Mouse (Mus musculus): ENCODE measurements around the gene Mdfi.
A peak's percentile ranks its signal among the peaks of the same experiment; 100 is the strongest.

Mdfi gene

DNA sequence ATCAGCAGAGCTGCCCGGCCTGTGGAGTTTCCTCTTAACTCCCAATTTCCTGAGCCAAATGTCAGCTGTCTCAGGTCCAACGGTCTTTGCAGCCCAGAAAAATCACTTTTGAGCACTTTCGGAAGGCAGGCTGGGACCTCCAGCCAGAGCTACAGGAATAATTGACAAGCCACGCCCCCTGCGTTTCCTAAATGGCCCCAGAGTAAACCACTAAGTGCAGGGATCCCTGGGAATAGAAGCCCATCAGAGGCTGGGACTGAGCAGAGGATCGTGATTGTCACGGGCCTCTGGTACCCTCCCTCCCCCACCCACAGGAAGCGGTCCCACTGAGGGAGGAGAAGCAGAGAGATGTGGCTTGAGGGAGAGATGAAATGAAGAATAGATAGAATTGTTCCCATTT lies 31.7 kb downstream of the Mdfi start:
- DNase-seq (ENCODE audit: low spot score in 2 of 2): no peak

GRCm38 (mm10) chr17:47797383-47797782 lies 37.1 kb downstream of the Mdfi start:
- no peak for DNase-seq (ENCODE audit: low spot score in 2 of 2)

DNA sequence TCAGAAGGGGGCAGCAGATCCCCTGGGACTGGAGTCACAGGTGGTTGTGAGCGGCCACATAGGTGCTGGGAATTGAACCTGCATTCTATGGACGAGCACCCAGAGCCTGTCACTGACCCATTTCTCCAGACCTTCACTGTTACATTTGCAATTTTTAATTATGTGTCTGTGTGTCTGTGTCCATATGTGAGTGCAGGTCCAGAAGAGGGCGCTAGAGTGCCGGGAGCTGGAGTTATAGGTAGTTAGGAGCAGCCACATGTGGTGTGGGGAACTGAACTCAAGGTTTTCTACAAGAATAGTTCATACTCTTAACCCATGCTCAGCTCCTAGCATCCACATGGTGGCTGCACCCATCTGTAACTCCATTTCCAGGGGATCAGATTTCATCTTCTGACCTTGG lies 37.5 kb downstream of the Mdfi start:
- DNase-seq (ENCODE audit: low spot score in 2 of 2): peak in 1 of 2 experiments; percentile 56

GRCm38 (mm10) chr17:47796156-47796816 lies 38.2 kb downstream of the Mdfi start:
- no peak for DNase-seq (ENCODE audit: low spot score in 2 of 2)

DNA sequence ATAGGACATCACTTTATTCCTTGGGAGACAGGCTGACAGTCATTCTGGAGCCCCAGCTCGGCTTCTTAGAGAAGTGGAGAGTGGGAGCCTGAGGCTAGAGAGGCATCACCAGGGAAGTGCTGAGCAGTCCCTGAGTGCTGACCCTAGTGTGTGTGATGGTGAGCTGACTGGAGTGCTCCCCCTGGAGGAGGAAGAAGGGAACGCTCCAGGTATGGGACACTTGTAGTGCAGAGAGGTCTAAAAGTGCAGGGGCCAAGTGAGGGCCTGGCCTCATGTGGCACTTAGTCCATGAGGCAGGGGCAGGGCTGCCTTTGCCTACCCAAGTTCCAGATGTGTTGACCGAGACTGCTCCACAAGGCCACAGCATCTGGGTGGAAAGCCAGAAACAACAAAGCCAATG lies 39.0 kb downstream of the Mdfi start:
- DNase-seq (ENCODE audit: low spot score in 2 of 2): peak; percentile 48 to 77

GRCm38 (mm10) chr17:47793377-47793776 lies 41.1 kb downstream of the Mdfi start:
- peak; percentile 71 to 86 for DNase-seq (ENCODE audit: low spot score in 2 of 2)

- peak; percentile 46 to 72 for DNase-seq (ENCODE audit: low spot score in 2 of 2)
These were observed 42.2 kb downstream of the Mdfi start for GRCm38 (mm10) chr17:47792098-47792863.

GRCm38 (mm10) chr17:47788996-47789395 lies 45.5 kb downstream of the Mdfi start:
- DNase-seq (ENCODE audit: low spot score in 2 of 2): no peak

DNA sequence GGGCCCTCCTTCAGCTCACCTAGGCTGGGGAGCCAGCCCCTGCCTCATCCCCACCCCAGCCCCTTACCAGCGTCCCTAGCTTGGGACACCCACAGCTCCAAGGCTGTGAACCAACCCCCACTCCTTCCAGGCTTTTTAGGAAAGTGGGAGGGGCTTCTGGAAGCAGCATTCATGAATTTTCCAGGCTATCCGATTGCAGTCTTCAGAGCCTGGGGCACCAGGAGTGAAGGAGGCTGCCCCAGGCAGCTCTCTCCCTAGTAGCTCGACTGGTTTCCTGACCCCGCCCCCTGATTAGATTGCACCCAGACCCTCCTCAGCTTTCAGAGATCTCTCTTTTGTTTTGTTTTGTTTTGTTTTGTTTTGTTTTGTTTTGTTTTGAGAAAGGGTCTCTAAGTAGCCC lies 46.2 kb downstream of the Mdfi start:
- DNase-seq (ENCODE audit: low spot score in 2 of 2): no peak

DNA sequence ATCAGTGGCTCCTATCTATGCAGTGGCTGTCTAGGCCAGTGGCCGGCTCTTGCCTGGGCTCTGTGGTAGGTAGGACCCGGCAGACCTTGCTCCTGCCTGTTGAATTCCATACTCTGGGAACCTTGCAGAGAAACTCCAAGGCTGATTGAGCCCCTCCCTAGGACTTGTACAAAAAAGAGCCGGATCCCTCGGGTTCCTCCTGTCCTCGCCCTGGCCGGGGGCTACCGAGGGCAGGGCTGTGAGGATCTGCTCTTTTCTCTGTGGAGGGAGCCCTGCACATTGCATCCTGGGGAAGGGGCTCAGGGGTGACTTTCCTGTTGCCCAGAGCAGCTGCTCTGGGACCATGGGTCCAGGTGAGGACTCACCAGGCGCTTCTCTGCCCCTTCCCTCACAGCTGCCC lies 46.9 kb downstream of the Mdfi start:
- no peak for DNase-seq (ENCODE audit: low spot score in 2 of 2)

- DNase-seq (ENCODE audit: low spot score in 2 of 2): no peak
These were observed 50.1 kb downstream of the Mdfi start for GRCm38 (mm10) chr17:47784411-47784810.

DNA sequence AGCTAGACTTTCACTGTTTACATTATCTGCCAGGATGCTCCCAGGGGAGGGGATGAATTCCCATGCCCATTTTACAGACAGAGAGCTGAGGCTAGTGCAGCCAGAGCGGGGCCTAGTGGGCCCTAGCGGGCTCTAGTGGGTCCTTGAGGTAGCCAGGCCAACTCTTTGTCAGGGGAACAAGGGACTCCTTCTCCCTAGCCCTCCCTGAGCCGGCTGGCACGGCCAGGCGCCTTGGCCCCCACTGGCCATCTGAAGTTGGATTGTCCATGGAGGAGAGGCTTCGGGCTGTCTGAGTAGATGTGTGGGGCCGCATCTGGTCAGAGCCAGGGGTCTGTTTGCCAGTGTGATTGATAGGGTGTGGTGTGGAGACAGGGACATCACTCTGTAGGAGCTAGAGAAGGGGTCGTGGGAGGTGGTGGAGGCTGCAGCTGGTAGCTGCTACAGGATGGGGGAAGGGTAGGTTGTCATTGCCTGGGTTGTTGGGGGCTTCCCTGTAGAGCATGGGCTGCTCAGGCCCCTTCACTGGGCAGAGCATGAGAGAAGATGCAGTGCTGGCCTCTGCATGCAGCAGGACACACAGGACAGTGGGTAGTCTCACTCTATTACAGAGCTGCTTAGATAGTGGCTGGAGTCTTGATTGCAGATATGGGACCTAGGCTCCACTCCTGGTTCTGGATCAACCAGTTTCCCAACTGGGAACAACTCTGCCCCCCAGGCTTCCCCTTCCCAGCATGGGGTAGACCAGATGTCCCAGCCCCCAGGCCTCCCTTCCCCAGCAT lies 50.9 kb downstream of the Mdfi start:
- no peak for DNase-seq (ENCODE audit: low spot score in 2 of 2)

- DNase-seq (ENCODE audit: low spot score in 2 of 2): no peak
These were observed 52.0 kb downstream of the Mdfi start for GRCm38 (mm10) chr17:47782486-47782885.

- no peak for DNase-seq (ENCODE audit: low spot score in 2 of 2)
These were observed 54.0 kb downstream of the Mdfi start for GRCm38 (mm10) chr17:47780470-47780869.

DNA sequence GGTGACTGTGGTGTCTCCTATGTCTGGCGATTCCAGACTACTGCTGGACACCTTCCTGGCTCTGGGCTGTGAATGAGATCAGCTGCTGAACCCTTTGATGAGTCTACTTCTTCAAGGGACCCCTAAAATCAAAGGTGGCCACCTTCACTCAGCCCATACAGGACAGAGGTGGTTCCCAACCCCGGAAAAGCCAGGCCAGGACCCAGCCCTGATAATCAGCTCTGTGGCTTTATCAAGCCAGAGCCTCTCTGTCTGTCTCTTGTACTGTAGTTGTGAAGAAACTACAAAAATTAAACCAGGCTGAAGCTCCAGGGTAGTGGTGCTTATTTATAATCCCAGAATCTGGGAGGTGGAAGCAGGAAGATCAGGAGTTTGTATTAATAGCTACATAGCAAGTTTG lies 57.4 kb downstream of the Mdfi start:
- no peak for DNase-seq (ENCODE audit: low spot score in 2 of 2)

DNA sequence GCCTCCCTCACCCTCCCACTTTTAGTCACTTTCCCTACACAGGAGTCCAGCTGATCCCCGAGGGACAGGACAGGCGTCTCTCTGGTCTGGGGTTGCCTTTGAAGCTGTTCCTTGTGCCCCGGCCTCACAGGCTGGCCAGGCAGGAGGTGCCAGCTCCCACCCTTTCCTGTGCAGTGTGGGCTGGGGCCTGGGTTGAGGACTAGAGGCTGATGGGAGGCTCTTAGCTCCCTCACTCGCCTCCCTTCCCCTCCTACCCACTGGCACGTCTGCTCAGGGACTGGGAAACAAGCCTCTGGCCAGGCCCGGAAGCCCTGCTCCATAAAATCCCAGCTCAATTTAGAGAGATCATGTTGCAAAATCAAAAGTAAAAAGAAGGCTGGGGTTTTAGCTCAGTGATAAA lies 60.9 kb downstream of the Mdfi start:
- no peak for DNase-seq (ENCODE audit: low spot score in 2 of 2)

DNA sequence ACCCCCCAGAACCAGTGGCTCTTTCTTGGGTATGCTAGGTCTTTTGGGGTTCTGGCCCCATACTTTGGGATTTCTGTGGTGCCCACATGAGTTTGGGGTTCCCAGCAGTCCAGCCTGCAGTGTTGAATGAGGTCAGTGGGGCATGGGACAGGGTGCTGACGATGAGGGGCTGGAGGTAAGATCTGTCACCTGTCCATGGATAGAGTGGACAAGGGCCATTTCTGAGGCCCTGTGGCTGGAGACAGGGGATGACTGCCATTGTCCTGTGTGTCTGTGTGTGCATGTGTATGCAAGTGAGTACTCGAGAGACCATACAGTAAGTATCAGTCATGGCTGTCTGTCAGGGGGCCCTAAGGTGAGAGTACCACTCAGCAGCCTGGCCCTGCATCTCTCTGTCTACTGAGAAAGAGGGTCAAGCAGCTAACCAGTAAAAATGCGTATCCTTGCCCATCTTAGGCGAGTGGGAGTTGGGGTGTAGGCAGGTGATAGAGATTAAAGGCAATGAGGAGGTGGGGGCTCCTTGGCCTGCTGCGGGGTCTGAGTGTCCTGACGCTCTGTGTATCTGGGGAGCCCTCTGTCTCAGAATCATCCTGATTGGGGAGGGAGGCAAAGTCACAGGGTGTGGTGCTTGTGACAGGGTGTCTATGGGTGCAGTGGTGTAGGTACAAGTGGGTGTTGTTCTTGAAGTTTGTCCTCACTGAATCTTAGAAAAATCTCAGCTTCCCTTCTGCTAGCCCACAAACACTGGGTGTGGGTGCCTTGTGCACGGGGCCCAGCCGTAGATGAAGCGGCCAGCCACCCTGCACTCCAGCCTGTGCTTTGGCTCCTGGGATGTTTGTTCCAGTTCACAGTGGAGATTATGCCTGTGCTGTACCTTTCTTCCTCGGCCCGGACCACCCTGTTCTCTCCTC lies 64.8 kb downstream of the Mdfi start:
- peak in 1 of 2 experiments; percentile 30 for DNase-seq (ENCODE audit: low spot score in 2 of 2)

- peak; percentile 59 to 83 for DNase-seq (ENCODE audit: low spot score in 2 of 2)
These were observed 65.7 kb downstream of the Mdfi start for GRCm38 (mm10) chr17:47768707-47769276.

DNA sequence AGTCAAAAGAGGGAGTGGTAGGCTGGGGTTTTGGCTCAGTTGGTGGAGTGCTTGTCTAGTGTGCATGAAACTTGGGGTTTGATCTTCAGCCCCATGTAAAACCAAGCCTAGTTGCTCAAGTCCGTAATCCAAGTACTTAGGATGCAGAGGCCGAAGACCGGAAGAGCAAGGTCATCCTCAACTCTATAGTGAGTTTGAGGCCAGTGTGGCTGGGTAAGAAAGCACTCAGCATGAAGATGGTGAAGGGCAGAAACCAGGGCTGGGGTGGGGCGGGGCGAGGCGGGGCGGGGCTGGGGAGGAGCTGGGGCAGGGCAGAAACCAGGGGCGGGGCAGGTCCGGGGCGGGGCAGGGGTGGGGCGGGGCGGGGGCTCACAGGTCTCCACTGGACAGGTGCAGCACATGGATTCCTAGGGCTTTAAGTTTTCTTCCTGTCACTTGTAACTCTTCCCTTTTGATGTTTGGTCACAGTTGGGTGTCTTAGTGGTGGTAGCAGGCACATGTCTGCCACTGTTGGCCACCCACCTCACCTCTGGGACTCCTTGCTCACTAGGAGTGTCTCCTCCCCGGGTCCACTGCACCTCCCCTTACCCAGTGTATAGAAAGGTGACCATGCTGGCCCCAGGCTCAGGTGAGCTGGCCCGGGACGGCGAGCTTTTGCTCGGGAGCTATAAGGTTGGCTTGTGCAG lies 66.9 kb downstream of the Mdfi start:
- DNase-seq (ENCODE audit: low spot score in 2 of 2): peak in 1 of 2 experiments; percentile 34

DNA sequence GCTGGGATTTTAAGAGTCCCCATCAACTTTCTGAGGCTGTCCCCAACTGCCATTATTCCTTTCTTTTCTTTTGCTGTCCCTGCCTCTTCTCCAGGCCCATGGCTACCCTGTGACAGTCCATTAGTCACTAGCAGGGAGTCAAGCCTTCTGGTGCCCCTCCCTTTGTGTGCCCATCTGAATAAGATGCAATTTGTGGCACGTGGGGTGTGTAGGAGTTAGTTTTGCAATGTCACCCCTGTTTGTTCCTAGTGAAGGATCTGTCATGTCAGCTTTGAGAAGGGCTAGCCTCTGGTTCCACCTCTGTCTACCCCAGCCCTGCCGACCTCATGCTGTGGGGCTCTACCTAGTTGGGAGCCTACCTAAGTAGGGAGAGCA lies 67.4 kb downstream of the Mdfi start:
- peak in 1 of 2 experiments; percentile 19 for DNase-seq (ENCODE audit: low spot score in 2 of 2)

All from spleen, postnatal 10 days (tissue).